Mouse (Mus musculus): ENCODE results near the gene Arl5a.

Gene Arl5a

DNA sequence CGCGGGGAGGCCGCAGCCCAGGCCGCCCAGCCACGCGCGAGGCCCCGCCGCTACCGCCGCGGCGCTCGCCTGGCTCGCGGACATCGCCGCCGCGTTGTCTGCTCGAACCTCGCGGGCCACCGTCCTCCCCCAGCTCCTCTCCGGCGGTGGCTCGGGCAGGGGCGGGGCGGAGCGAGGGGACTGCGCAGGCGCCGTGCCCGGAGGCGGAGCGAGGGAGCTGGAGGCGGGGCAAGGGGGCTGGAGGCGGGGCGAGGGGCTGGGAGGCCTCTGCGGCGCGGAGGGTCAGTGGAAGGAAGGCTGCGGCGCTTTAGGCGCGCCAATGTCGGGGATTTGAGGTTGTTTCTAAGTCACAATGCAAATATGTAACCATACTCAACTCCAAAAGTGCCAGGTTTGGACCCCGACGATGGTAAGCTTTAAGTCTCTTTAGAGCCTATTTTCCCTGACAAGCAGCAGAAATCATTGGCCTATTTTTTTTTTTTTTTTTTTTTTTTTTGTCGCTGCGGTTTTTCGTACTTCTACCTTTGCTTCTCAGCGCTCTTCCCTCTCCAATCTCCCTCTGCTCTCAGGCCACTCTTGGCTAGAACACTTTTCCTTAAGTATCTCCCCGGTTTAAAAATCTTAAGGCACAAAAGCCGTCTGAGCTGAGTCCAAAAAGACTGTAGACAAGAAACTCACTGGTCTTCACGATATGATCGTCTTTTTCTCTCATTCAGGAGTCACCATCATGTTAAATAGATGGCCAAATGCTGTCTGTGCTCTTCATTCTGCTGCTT, at the start of gene Arl5a:
Arl5a (minus strand) TSS at position 155 of the 776 bp plus-strand sequence.
- peak; percentile 84 for DNase-seq

DNA sequence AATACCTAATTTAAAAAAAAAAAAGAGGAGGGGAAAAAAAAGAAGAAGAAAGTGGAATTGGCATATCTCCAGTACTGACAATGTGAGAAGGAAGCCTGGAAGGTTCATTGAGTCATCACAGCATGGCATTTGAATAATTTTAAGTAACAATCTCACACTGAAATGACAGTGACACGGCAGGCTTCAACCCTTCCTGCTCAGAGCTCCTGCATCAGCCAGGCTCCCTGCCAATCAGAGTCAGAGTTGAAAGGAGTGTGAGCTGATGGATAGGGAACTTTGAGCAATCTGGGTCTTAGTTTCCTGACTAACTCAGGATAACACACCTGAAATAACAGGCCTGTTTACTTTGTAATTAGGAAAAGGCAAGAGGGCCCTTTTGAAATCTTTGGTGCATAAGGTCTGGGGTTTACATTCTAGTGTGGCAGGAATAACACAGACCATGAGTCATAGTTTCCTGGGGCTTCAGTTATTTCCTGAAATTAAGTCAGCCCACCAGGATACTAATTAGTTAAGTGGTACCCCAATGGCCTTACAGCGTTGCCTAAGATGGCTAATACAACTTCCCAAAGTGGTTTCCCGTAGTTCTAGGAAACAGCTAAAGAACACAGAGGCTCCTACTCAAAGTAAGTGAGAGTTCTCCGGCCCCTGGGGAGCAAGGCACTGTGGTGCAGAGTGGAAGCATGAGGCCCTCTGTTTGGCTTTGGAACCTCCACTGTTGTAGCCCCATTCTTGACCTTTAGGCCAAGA, 47.0 kb upstream of the Arl5a start:
- DNase-seq: no peak

DNA sequence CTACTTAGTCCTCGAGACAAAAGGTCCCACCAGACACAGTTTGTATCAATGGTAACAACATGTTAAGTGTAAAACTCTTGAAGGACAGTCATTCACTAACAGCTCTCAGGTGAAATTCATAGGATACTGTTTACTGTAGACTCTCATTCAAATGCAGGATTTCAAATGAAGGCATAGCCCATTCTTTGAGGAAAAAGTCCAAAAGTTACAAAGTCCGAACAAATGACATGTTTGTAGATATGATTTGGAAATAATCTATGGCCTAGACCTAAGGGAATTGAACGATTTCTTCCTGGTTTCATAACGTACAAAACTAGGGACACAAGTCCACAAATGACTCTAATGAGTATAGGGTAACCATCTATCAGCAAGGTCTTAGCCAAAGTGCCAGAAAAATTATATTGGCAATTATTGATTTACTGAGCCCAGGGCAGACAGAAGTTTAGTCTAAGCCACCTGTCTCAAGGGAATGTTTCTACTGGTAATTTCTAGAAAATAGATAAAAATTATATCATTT, 45.4 kb upstream of the Arl5a start:
- no peak for DNase-seq

DNA sequence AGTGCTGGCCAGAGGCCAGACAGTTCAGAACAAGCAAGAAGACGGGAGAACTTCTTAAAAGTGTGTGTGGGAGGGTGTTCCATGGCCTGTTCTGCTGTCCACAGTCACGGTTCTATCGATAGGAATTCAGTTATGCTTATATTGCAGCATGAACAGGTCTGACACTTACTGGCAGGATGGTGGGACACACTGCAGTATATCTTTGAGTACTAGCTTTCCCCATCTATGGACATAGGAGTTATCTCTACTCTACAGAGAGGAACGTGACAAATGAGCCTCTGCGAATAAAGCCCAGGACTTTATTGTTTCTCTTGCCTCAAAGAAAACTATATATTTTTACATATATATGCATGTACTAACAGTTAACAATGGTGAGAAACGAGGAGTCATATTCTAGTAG, 42.9 kb upstream of the Arl5a start:
- no peak for DNase-seq

DNA sequence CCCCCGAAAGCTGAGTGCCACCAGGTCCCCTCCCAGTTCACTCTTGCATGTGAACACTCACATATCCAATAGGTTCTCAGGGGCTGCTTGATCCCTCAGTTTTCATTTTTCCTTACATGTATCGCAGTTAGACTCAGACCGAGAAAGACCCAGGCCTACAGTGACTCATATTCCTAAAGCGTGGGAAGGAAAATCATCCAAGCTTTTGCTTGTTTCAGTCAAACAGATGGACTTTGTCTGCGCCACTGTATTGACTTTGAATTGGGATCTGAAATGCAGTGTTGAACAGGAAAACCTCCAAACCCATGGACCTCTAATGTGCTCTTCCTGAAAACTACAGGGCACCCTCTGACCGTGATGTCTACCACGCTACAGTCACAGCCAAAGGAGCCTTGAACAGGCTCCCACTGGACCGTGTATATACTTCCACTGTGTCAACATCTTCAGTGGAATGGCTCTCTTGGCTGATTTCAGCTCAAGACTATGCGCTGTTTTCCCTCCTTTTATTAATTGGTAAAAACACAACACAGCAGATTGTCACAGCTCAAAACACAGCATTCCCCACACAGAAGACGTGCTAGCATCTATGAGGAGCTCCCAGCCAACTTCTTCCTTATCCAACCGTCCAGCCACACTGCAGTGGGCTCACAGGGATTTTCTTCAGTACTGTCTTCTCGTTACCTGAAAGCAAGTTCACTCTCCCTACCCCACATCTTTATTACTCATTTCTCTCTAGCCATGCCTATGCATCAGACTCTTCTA, 36.7 kb upstream of the Arl5a start:
- no peak for DNase-seq

DNA sequence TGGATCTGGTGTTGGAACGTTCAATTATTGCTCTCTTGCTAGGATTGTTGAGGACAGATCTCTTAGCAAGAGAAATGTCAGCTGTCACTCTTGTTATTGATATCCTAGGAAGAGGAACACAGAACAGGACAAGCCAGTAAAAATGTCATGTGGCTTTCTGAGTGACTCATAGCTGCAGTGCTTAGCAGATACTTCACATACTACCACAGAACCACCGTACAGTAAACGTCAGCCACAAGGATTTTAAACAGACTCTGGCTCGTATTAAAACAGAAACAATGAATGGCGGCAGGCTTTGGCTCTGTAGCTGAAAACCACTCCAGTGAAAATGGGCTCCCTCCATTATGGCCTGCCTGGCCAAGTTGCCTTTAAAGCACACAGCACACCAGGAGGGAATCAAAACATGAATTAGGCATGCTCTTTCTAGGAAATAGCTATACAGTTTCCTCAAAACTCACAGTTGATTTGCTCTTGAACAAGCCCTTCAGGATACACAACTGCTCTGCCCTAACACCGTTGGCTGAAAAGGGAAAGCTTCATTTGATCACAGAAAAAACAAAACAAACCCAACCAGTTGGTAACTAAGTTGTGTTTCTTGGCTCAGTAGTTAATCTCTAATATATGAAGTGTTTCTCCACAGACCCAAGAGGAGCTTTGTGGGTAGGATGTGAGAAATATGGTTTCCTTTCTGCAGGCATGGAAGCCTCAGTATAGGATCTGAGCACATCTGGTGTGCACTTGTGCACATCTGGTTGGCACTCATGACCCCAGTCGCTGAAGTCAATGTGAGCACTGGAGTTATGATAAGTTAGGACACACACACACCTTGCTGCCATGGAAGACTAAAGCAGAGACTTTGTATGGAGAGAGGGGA, 31.1 kb upstream of the Arl5a start:
- no peak for DNase-seq

DNA sequence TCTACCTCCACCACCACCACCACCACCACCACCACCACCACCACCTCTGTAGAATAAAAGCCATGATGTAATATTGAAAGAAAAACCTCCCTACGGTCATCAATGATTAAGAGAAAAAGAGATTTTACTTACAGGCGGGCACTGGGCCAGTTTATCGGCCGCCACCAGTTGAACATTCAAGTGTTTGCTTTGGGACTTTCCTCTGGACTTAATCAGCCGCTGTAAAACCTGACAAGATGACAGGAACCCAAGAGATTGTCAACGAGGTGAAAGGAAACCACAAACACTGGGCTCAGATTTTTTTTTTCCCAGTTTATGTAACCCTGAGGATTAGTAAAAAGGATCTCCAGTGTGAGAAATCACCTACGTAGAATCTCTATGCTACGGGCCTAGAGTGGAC, 25.1 kb upstream of the Arl5a start:
- DNase-seq: no peak

DNA sequence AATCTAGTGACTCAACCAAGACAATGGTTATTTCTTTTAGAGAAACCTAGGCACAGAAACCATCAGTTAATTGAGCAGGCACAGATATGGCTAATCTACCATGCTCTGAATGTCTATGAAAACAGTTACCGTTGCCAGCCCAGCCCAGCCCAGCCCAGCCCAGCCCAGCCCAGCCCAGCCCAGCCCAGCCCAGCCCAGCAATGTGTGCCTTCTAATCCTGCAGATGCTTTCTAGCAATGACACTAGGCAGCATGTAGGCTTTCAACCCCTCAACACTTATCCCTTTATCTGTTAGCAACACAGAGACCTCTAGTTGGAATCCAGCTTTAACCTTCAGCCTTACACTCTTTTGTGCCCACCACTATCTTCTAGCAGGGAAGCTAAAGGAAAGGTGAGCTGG, 24.2 kb upstream of the Arl5a start:
- DNase-seq: no peak

DNA sequence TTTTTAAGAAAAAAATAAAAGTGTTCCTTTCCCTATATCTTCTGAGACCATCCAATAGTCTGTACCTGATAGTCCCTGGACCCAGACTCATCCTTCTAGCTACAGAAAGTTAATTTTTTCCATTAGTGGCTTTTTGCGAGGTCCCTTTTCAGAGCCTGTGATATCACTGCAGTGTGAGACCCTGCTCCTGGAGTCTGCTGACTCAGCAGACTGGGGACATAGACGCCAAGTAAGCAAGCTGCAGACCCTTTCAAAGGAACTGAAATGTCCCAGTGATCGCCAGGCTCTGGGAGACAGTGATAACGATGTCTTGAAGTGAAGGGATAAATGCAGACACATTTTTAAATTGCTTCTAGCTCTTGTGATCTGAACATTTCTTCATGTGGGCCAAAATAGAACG, 21.9 kb upstream of the Arl5a start:
- no peak for DNase-seq

DNA sequence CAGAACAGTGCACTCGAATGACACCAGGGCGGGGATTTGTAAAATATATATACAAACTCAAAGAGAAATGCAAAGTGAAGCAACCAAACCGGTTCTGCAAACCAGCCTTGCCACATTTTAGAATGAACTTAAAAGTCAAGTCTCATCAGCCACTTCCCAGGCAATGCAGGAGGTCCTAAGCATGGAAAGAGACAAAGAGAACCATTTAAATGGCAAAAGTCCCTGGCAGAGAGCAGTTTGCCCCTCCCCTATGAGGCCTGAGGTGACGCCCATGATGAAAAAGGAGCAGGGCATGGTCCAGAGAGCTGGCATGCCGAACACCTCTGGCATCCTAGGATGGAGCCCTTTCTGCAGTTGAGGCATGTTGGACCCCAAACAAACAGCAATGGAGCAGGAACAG, 17.4 kb upstream of the Arl5a start:
- DNase-seq: no peak

DNA sequence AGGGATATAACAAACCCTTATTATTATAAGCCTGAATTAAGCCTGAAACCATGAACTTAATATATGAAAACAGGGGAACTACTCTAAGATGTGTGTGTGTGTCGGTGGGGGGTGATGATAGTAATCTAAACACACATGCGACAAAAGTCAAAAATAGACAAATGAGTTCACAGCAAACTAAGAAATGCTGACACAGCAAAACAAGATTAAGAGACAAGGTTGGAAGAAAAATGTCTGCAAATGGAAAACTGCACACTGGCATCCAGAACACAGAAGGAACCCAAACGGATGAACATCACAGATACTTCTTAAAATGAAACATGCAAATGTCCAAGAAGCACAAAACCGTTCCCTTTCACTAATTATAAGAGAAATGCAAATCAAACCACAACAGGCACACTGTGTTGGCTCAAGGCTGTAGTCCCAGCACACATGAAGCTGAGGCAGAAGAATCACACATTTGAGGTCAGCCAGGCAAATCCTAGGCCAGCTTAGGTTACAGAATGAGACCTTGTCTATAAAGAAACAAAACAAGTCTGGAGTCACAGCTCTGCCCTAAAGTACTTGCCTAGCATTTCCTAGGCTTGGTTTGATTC, 15.8 kb upstream of the Arl5a start:
- DNase-seq: no peak

DNA sequence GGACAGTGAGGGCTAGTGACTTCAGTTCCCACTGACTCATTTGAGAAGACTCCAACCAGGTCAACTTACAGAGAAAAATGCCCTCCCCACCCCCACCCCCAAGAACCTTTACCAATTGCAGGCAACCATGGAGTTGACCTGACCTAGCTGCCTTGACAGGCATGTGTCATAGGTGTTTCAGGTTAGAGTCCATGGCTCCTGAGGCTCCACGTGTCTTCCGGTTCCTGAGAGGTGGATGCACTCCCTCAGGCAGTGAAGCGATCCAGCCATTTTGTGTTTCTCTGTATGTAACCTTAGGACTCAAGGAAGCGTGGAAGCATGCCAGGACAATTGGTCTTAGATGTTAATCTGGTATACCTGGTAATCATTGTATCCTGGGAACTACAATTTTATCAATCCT, 13.7 kb upstream of the Arl5a start:
- no peak for DNase-seq

DNA sequence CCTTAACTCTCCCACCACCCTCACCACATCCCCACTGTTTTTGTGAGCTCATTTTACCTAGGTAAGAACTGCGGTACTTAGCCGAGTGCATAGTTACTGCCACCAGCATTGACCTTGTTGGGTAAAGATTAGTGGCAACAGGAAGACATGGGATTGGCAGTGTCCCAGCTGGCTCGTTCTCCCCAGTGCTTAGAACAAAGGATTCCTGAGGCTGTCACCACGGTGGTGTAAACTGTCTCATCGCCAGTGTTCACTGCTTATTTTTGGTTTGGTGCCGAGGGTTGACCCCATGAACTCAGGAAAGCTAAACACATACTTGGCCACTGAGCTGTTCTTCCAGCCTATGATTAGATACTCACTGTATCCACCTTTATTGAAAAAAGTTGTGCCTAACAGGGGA, 13.3 kb upstream of the Arl5a start:
- DNase-seq: peak; percentile 86

DNA sequence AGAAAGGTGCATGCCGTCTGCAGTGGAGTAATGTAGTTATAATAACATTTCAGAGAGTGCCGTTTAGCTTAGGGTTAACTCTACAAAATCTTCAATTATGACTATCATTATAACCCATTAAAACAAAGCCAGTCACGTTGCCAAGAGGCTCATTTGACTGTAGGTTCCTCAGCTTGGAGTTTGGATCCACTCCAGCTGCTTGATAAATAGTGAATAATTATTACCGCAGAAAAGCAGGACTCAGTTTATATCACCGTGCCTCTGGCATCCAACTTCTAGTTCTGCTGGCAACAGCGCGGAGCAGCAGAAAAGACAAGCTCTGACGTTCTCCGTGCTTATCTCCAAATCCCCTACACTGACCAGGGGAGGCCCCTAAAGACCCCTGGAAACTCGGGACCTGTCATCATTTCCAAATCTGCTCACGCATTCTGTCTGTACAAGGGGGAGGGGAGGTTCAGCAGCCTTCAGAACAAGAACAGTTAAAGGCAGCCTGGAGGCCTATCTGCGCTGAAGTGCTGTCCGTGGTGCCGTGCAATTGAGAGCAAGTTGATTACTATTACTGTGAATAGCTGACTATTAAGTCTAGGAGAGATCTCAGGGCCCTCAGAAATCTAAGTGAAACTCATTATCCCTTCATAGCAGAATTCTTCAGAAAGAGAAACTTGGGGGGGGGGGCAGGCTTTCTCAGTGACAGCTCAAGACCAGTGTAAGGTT, 11.4 kb upstream of the Arl5a start:
- DNase-seq: no peak

DNA sequence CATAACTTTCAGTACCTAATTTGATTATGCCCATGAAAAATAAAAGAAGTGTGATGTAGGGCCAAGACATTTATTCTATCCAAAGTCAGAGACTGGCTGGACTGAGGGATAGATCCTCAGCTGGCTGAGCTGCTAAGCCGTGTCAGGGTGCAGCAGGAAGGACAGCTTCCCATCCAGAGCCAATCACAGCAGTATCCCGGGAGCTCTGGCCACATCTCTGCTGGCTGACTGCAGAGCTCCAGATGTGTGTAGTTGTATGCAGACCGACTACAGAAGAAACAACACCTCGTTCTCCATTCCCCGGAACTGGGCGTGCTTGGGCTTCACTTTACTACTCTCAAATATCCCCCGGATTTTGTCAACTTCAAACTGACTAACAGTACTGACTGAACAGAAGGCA, 8.7 kb upstream of the Arl5a start:
- DNase-seq: no peak

DNA sequence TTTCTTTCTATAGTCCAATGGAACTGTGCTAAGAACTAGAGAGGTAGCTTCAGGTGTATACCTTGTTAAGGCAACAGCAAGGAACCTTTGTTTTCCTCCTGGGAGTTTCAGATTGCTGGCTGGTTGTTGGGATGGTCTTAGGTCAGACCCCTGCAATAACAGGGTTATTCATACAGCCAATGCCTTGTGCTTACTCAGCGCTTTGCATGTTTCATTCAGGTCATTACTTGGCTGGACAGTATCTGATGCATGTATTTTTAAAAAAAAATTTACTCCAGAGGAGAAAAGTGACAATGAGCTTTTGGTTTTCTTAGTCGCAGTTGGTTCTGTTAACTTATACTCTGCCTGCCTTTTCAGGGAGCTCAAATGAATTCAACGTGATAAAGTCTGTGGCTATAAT, 2.7 kb upstream of the Arl5a start:
- DNase-seq: no peak

DNA sequence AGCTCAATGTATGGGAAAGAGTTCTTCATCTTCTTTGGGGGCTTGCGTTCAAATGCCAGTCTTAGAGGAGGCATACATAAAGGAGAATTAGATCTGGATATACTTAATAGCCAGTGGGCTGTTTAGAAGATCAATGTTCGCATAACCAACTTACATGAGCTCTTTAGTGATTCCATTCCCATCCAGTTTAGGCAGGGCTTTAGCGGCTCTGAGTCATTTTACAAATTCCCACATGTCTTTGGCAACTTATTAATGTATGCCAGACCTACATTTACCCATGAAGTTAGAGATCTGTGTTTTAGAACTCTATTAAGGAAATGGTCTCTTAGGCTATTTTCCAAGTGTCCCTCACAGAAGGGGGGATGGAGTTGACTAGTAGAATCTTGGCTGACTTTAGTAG, 1.3 kb upstream of the Arl5a start:
- no peak for DNase-seq

DNA sequence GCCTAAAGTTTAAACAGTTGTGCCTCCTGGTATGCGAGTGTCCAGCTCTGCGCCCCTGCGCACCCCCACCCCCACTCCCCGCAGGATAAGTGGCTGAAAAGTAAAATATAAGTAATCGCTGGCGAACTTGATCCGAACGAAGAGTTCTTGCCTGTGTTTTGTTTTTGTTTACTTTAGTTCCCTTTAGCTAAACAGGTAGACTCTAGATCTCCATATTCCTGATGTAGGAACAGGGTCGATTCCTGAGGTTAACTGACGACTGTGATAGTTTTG, 758 bp upstream of the Arl5a start:
- DNase-seq: no peak

DNA sequence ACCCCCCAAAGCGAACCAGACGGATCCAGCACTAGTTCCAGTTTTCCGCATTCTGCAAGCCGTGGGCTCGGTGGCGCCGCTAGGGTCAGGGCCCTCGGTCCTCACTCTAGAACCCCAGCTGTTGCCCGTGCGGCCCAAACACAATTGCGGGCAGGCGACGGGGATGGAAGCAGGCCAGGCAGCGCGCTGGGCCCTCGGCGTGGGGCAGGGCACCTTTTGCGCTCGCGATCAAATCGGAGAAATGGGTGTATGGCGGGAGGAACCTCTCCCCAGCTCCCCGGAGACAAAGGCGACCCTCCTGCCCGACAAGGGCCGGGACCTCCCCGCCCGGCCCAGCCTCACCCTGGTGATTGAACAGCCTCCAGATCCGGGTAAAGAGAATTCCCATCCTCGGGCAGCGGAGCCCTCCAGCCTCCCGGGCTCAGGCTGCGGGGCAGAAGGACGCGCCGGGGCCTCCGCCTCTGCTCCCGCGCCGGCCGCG, 413 bp downstream of the Arl5a start:
- no peak for DNase-seq

DNA sequence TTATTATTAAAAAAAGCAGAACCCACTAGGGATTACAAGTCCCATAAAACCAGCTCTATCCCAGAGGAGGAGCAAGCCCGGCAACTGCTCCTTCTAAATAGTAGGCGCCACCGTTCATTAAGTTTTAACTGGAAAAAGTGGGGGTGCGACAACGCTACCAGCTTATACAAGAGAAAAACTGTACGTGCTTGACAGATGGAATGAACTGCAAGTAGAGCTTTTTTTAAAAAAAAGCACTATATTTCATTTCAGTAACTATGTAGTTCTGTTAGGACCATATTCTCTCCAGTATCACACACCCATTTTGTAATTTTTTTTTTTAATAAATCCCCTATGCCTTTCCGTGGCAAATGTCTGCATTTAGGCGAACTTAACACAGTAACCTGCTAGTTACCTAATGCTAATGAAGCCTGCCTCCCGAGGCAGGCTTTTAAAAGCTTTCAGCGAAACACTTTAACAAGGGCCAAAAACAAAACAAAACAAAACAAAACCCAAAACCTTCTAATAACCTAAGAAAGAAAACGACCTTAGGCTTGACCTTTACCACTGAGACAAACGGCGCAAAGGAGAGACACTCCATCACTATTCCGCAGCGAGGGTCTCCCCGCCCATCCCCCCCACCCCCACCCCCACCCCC, 972 bp downstream of the Arl5a start:
- no peak for DNase-seq

Measured in kidney, adult 11 months (tissue).